Mouse (Mus musculus) heart, embryonic 16.5 days (tissue): ENCODE measurements around the gene Plp1. TPM values are rescaled to one million over a fixed set of nuclear protein-coding genes. Genes with fewer than 3 reads are reported as not detected.

Experiments used
- ATAC-seq: fragments of 200-750 bp; cut with Nextera tagmentation; replicated peaks from 2 replicates; pipeline ENCODE4 v1.8.0; 2017; ENCODE audit warnings: moderate number of reproducible peaks; ENCODE audit not compliant: insufficient read depth, low FRiP score; ENCODE audit errors: extremely low read depth
- H3K27ac ChIP-seq: fragments of 300-500 bp; sonication (generic); 2 replicates; pipeline ENCODE4 v1.5.1; 2014; ENCODE audit warnings: mild to moderate bottlenecking, low read length, control low read depth, moderate library complexity
- H3K27me3 ChIP-seq: fragments of 300-500 bp; sonication (generic); 2 replicates; pipeline ENCODE4 v1.6.1; 2014; ENCODE audit warnings: low read length, mixed read lengths; ENCODE audit not compliant: control insufficient read depth, insufficient read depth
- H3K36me3 ChIP-seq: fragments of 300-500 bp; sonication (generic); 2 replicates; pipeline ENCODE4 v1.6.1; 2014; ENCODE audit not compliant: control insufficient read depth, insufficient read depth
- H3K4me1 ChIP-seq: fragments of 300-500 bp; sonication (generic); 2 replicates; pipeline ENCODE4 v1.6.1; 2014; ENCODE audit warnings: low read length, mixed read lengths; ENCODE audit not compliant: control insufficient read depth, insufficient read depth
- H3K4me2 ChIP-seq: fragments of 300-500 bp; sonication (generic); 2 replicates; pipeline ENCODE4 v1.6.1; 2014; ENCODE audit warnings: low read depth, mild to moderate bottlenecking, control low read depth, low read length
- H3K4me3 ChIP-seq: fragments of 300-500 bp; sonication (generic); 2 replicates; pipeline ENCODE4 v1.5.1; 2014; ENCODE audit warnings: mild to moderate bottlenecking, control low read depth, low read length
- H3K9ac ChIP-seq: fragments of 300-500 bp; sonication (generic); 2 replicates; pipeline ENCODE4 v1.6.1; 2014; ENCODE audit warnings: low read length, control low read depth
- H3K9me3 ChIP-seq: fragments of 300-500 bp; sonication (generic); replicated peaks from 2 replicates; pipeline ENCODE4 v1.6.1; 2016; ENCODE audit warnings: low read length; ENCODE audit not compliant: control insufficient read depth
- whole genome bisulfite sequencing: fragments of 180-500 bp; shearing (Covaris S2); extraction: QIAGEN DNeasy Blood & Tissue Kit; methylation state at CpG from one replicate; pipeline ENCODE4 v1.1.7; 2014; 5-methylcytosine and 5-hydroxymethylcytosine counted together
- polyA plus RNA-seq: library from polyadenylated mRNA; unstranded; fragments of >200 nt; fragmentation: Nextera tagmentation; extraction: Ambion mirVana; gene quantifications from 2 replicates; pipeline ENCODE4 v1.2.1, GENCODE M21; 2015

Plp1 gene
- polyA plus RNA-seq = 3.7 and 4.0 TPM in 2 replicates

DNA sequence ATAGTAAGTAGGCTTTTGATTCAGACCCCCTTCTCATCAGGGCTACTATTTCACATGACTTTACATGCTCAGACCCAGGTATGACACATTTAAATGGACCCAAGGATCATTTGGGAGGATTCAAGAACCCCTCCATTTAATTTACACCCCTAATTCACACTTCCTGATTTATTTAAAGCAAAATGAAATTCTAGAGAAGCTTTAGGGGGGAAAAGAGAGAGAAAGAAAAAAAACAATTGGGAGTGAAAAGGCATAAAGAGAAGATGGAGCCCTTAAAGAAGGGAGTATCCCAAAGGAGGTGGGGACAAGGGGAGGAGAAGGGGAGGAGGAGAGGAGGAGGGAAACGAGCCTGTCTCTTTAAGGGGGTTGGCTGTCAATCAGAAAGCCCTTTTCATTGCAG lies at the start of gene Plp1:
Gene Plp1 (plus strand): TSS at position 301 of the 400 bp plus-strand sequence.
- 46% methylated on average over 1 of the region's 1 CpGs for WGBS
- H3K9me3 ChIP-seq = no peaks in the 10 kb centered on the region
- H3K36me3 ChIP-seq = no peaks in the 10 kb centered on the region
- H3K4me1 ChIP-seq = no peaks in the 10 kb centered on the region
- H3K9ac ChIP-seq = no peak within 1 kb of the TSS
- H3K27ac ChIP-seq = no peak within 1 kb of the TSS
- H3K4me3 ChIP-seq = no peak within 1 kb of the TSS
- no peaks in the 10 kb centered on the region; the same call in 1 of the 2 replicates for H3K27me3 ChIP-seq
- H3K4me2 ChIP-seq = no peak within 1 kb of the TSS
- no peak for ATAC-seq

DNA sequence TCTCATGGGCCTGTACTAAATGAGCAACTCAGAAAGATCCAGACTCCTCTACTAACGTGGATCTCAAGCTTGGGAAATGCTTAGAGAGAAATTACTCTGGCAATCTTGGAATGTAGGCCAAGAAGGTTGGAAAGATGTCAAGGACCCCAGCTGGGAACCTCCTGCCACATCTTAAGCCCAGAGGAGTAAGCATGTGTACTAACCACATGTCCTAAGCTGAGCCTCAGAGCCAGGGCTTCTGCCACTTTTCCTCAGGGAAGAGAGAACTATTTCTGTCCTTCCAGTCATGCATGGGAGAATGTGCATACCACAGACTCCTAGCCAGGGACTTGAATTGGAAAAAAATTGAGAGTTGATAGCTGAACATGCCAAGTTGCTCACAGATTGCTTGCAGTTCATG lies 49.4 kb upstream of the Plp1 start:
- Histone ChIP-seq H3K9ac (no peak overlapping the region), H3K4me2 (no peak overlapping the region), H3K36me3 (0 out of 2 replicates have a peak, but pooled peaks cover 3% of the 10 kb centered on the region), H3K27me3 (no peaks in the 10 kb centered on the region), H3K9me3 (no peaks in the 10 kb centered on the region), H3K27ac (no peak overlapping the region), H3K4me1 (no peaks in the 10 kb centered on the region), H3K4me3 (no peak overlapping the region)
- 64% methylated on average over 1 of the region's 1 CpGs for WGBS
- ATAC-seq = no peak

DNA sequence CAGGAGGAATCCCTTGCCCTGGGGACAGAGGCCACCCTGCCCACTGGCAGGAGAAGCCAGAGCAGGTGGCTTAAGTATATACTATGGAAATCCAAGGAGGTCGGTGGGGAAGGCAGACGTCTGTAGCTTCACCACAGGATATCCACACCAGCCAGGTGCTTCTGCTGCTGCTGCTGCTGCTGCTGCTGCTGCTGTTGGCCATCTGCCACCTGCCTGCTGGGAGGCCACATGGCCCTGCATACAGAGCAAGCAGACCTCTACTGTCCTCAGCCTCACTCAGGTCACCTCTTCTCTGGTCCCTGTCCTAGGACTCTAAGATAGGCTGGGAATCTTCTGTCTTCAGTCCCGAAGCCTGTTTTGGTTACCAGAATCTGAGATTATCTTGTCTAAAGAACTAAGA lies 44.4 kb upstream of the Plp1 start:
- H3K4me3 ChIP-seq = no peak overlapping the region
- no peaks in the 10 kb centered on the region for H3K9me3 ChIP-seq
- no peak overlapping the region for H3K4me2 ChIP-seq
- H3K27me3 ChIP-seq = no peaks in the 10 kb centered on the region
- no peak for ATAC-seq
- 70% methylated on average over 3 of the region's 3 CpGs for WGBS
- H3K4me1 ChIP-seq = no peaks in the 10 kb centered on the region
- H3K27ac ChIP-seq = no peak overlapping the region
- 0 out of 2 replicates have a peak, but pooled peaks cover 3% of the 10 kb centered on the region for H3K36me3 ChIP-seq
- no peak overlapping the region for H3K9ac ChIP-seq

GRCm38 (mm10) chrX:136779262-136779661 lies 43.2 kb upstream of the Plp1 start:
- Histone ChIP-seq H3K36me3 (0 out of 2 replicates have a peak, but pooled peaks cover 3% of the 10 kb centered on the region), H3K27ac (no peak overlapping the region), H3K27me3 (no peaks in the 10 kb centered on the region), H3K4me2 (no peak overlapping the region), H3K4me3 (no peak overlapping the region), H3K4me1 (no peaks in the 10 kb centered on the region), H3K9me3 (no peaks in the 10 kb centered on the region), H3K9ac (no peak overlapping the region)
- WGBS = 48% methylated on average over 2 of the region's 2 CpGs
- no peak for ATAC-seq

- Histone ChIP-seq H3K27ac (no peak within 1 kb of the TSS), H3K9me3 (no peaks in the 10 kb centered on the region), H3K4me3 (no peak within 1 kb of the TSS), H3K4me2 (no peak within 1 kb of the TSS), H3K36me3 (no peaks in the 10 kb centered on the region), H3K27me3 (no peaks in the 10 kb centered on the region), H3K4me1 (no peaks in the 10 kb centered on the region), H3K9ac (no peak within 1 kb of the TSS)
- 78% methylated on average over 3 of the region's 3 CpGs for WGBS
- no peak for ATAC-seq
Observed at GRCm38 (mm10) chrX:136780041-136780440, 42.4 kb upstream of the Plp1 start, which contains the start of gene Glra4. Gene Glra4 (minus strand): TSS chrX:136780141.

DNA sequence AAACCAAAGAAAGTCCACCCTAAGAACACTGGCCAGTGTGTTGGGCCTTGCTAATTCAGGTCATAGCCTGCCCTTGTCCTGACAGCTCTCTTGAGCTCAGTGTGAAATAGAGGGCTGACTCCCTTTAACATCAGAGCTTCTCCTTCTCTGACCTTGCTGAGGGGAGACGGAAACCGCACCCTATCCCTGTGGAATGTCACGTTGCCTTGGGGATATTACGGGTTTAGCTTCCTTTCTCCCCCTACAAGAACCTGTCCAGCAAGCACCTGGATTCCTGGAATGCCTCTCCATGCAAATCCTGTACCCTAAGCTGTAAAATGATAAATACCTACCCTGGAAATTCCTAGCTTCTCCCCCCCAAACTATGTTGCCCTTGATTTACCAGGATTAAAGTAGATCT lies 33.0 kb upstream of the Plp1 start:
- 55% methylated on average over 4 of the region's 4 CpGs for WGBS
- no peaks in the 10 kb centered on the region for H3K9me3 ChIP-seq
- H3K27me3 ChIP-seq = no peaks in the 10 kb centered on the region
- no peak overlapping the region for H3K9ac ChIP-seq
- no peak overlapping the region for H3K27ac ChIP-seq
- H3K4me2 ChIP-seq = no peak overlapping the region
- ATAC-seq = no peak
- H3K4me3 ChIP-seq = no peak overlapping the region
- H3K36me3 ChIP-seq = no peaks in the 10 kb centered on the region
- no peaks in the 10 kb centered on the region for H3K4me1 ChIP-seq

DNA sequence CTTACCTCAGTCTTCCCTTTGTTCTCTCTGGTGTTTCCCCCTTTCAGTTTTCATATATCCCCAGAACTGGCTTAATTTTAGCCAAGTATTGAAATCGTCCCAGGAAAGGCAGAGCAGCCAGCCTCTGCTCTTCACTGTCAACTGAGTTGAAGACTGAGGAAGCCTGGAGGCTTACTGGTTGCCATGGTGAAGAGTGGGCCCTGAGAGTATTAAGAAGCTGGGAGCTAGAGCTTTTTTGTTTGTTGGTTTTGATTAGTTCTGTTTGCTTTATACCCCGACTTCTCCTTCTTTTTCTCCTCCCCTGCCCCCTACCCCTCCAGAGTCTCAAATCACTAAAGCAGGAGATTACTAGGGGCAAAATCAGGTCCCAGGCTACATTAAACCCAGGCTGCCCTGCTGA lies 25.2 kb upstream of the Plp1 start:
- no peak overlapping the region for H3K4me2 ChIP-seq
- 62% methylated on average over 2 of the region's 2 CpGs for WGBS
- H3K36me3 ChIP-seq = no peaks in the 10 kb centered on the region
- H3K27me3 ChIP-seq = no peaks in the 10 kb centered on the region
- H3K4me3 ChIP-seq = no peak overlapping the region
- H3K9ac ChIP-seq = no peak overlapping the region
- H3K4me1 ChIP-seq = no peaks in the 10 kb centered on the region
- H3K27ac ChIP-seq = no peak overlapping the region
- no peak for ATAC-seq
- H3K9me3 ChIP-seq = no peaks in the 10 kb centered on the region

- no peak overlapping the region for H3K4me2 ChIP-seq
- no peak overlapping the region for H3K9ac ChIP-seq
- 74% methylated on average over 6 of the region's 6 CpGs for WGBS
- no peak for ATAC-seq
- no peaks in the 10 kb centered on the region for H3K36me3 ChIP-seq
- no peaks in the 10 kb centered on the region for H3K4me1 ChIP-seq
- no peaks in the 10 kb centered on the region for H3K9me3 ChIP-seq
- no peaks in the 10 kb centered on the region for H3K27me3 ChIP-seq
- H3K4me3 ChIP-seq = no peak overlapping the region
- no peak overlapping the region for H3K27ac ChIP-seq
Observed at GRCm38 (mm10) chrX:136819752-136820151, 2.7 kb upstream of the Plp1 start.

DNA sequence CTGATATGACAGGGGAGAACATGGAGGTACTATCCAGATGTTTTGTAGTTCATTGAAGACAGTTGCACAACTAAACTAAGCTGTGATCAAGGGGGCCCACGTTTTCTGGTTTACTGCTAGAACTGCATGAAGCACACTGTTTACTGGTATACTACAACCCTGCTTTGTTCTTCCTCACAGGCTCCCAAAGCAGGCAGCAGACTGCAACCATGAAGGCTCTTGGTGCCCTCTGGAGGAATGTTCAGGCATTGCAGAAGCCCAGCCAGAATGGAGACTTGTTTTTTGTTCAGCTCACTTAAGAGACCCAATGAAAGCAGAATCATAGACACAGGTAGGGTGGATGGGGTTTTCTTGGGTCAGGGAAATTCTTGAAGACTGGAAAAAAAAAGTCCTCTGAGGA lies 2.2 kb upstream of the Plp1 start:
- no peaks in the 10 kb centered on the region for H3K36me3 ChIP-seq
- no peak overlapping the region for H3K4me3 ChIP-seq
- H3K4me2 ChIP-seq = no peak overlapping the region
- H3K27me3 ChIP-seq = no peaks in the 10 kb centered on the region; the same call in 1 of the 2 replicates
- ATAC-seq = no peak
- H3K9me3 ChIP-seq = no peaks in the 10 kb centered on the region
- no peak overlapping the region for H3K27ac ChIP-seq
- H3K4me1 ChIP-seq = no peaks in the 10 kb centered on the region
- no peak overlapping the region for H3K9ac ChIP-seq
- 8% methylated on average over 1 of the region's 1 CpGs for WGBS
